Comparison of ENCODE assay signal across 8 mouse cellular contexts in the genomic region with DNA sequence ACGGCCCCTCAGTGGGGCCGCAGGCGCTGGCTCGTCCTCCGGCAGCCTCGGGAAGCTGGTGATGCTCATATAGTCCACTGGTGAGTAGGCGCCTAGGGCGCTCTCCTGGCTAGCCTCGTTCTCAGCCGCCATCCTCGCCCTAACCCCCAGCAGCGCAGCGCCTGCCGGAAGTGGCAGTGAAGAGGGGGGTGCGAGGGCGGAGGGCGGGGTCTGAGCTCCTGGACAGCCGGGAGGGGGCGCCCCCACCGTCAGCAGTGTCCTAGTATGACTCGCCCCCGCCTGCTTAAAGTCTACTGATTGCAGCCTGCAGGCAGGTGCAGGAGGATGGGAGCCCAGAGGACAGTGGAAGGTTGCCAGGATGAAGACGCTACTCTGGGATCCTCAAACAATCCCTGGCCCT. TPM values are rescaled to one million over a fixed set of nuclear protein-coding genes. Genes with fewer than 3 reads are reported as not detected.
DNase-seq lines count a peak whose midpoint lies in the region; ATAC-seq lines count a peak whose summit lies in the region.

No protein-coding gene starts in this region.

- no peak for ATAC-seq in limb, embryonic 11.5 days (ENCODE audit: insufficient number of reproducible peaks, low FRiP score, low TSS enrichment, low read depth)
- ATAC-seq in midbrain, embryonic 12.5 days (ENCODE audit: low FRiP score, low read depth), result peak; percentile 34

- H3K36me3 ChIP-seq in embryonic facial prominence, embryonic 10.5 days (replicated peaks), result no peaks in the 10 kb centered on the region
- no peaks in the 10 kb centered on the region for H3K36me3 ChIP-seq in limb, embryonic 11.5 days (ENCODE audit: control insufficient read depth, insufficient read depth, low read length)
- H3K36me3 ChIP-seq in midbrain, embryonic 12.5 days, result no peaks in the 10 kb centered on the region

- peak overlapping the region; percentile 54 for H3K9ac ChIP-seq in limb, embryonic 11.5 days (ENCODE audit: low read length)
- peak overlapping the region; percentile 85 for H3K9ac ChIP-seq in midbrain, embryonic 12.5 days (replicated peaks)

- no peaks in the 10 kb centered on the region for H3K9me3 ChIP-seq in embryonic facial prominence, embryonic 10.5 days
- H3K9me3 ChIP-seq in limb, embryonic 11.5 days (ENCODE audit: control insufficient read depth, low read length), result no peaks in the 10 kb centered on the region
- no peaks in the 10 kb centered on the region for H3K9me3 ChIP-seq in midbrain, embryonic 12.5 days

- H3K4me3 ChIP-seq in embryonic facial prominence, embryonic 10.5 days, result peak overlapping the region; percentile 59
- peak overlapping the region; percentile 33 for H3K4me3 ChIP-seq in limb, embryonic 11.5 days (ENCODE audit: low read depth, low read length)
- H3K4me3 ChIP-seq in midbrain, embryonic 12.5 days, result peak overlapping the region; percentile 66

- H3K27ac ChIP-seq in embryonic facial prominence, embryonic 10.5 days (replicated peaks), result peak overlapping the region; percentile 70
- H3K27ac ChIP-seq in limb, embryonic 11.5 days (replicated peaks; ENCODE audit: low read depth, low read length), result no peak overlapping the region
- H3K27ac ChIP-seq in midbrain, embryonic 12.5 days (replicated peaks), result peak overlapping the region; percentile 67

- 3% methylated on average over 23 of the region's 23 CpGs for WGBS in embryonic facial prominence, embryonic 10.5 days
- WGBS in limb, embryonic 11.5 days, result under 1% methylated on average over 23 of the region's 23 CpGs
- whole genome bisulfite sequencing in midbrain, embryonic 12.5 days, result under 1% methylated on average over 23 of the region's 23 CpGs

- peaks cover 38% of the 10 kb centered on the region for H3K4me1 ChIP-seq in embryonic facial prominence, embryonic 10.5 days
- H3K4me1 ChIP-seq in limb, embryonic 11.5 days (ENCODE audit: control insufficient read depth, insufficient read depth, low read length), result 0 out of 2 replicates have a peak, but pooled peaks cover 3% of the 10 kb centered on the region
- H3K4me1 ChIP-seq in midbrain, embryonic 12.5 days, result peaks cover 37% of the 10 kb centered on the region

- H3K4me2 ChIP-seq in limb, embryonic 11.5 days (ENCODE audit: low read depth, severe bottlenecking), result peak overlapping the region; percentile 73
- peak overlapping the region; percentile 83 for H3K4me2 ChIP-seq in midbrain, embryonic 12.5 days (replicated peaks)

- peaks cover 34% of the 10 kb centered on the region for H3K27me3 ChIP-seq in embryonic facial prominence, embryonic 10.5 days (replicated peaks; ENCODE audit: low read depth, poor library complexity, severe bottlenecking)
- peaks cover 10% of the 10 kb centered on the region; the same call in 1 of the 2 replicates for H3K27me3 ChIP-seq in limb, embryonic 11.5 days (ENCODE audit: control insufficient read depth, insufficient read depth, low read length)
- 0 out of 2 replicates have a peak, but pooled peaks cover 8% of the 10 kb centered on the region for H3K27me3 ChIP-seq in midbrain, embryonic 12.5 days

- peak; percentile 54 to 68 for DNase-seq in adrenal gland, adult 18-20 months (ENCODE audit: low spot score in 2 of 2)
- DNase-seq in embryonic facial prominence, embryonic 10.5 days (ENCODE audit: low spot score), result peak; percentile 72
- peak; percentile 42 for DNase-seq in heart, adult 8-10 months (ENCODE audit: low spot score)
- DNase-seq in kidney, adult 8-10 months, result peak; percentile 43 to 59
- peak; percentile 67 for DNase-seq in limb, embryonic 11.5 days (ENCODE audit: low spot score)
- peak; percentile 43 for DNase-seq in skeletal muscle tissue, adult 2 months (ENCODE audit: low read depth, low spot score)
- DNase-seq in yolk sac, embryonic 10.5 days (ENCODE audit: low spot score), result peak; percentile 53

RNA-seq across cellular contexts. Expression of a gene that starts 3.1 kb away (rescaled TPM):
- 100 to 1,000 TPM in 1 of 2 experiments, 10 to 100 TPM in 1; 83.3 to 368 TPM for total RNA-seq in adrenal gland, adult 18-20 months (2021)
- polyA plus RNA-seq in embryonic facial prominence, embryonic 10.5 days (2016; fragmentation: Nextera tagmentation; extraction: Ambion mirVana), result 8.4 and 9.1 TPM in 2 replicates
- total RNA-seq in heart, adult 8-10 months (2022), result 10 to 100 TPM; 30.9 to 37.7 (median 35.5) TPM
- 9.2 and 10.7 TPM in 2 replicates for polyA plus RNA-seq in limb, embryonic 11.5 days (2014; fragmentation: Nextera tagmentation; extraction: Ambion mirVana)
- polyA plus RNA-seq in midbrain, embryonic 12.5 days (2016; fragmentation: Nextera tagmentation; extraction: Ambion mirVana), result 25.9 and 27.3 TPM in 2 replicates

RNA-seq across cellular contexts. Expression of a gene that starts 3.4 kb away (rescaled TPM):
- 1 to 10 TPM; 3.0 to 4.7 TPM for total RNA-seq in adrenal gland, adult 18-20 months (2021)
- 7.3 TPM in 2 replicates for polyA plus RNA-seq in embryonic facial prominence, embryonic 10.5 days (2016; fragmentation: Nextera tagmentation; extraction: Ambion mirVana)
- total RNA-seq in heart, adult 8-10 months (2022), result 1 to 10 TPM in 1 of 4 experiments, under 1 TPM in 3; 0.62 to 1.0 (median 0.85) TPM
- polyA plus RNA-seq in limb, embryonic 11.5 days (2014; fragmentation: Nextera tagmentation; extraction: Ambion mirVana), result 2.2 and 2.3 TPM in 2 replicates
- 38.3 and 41.2 TPM in 2 replicates for polyA plus RNA-seq in midbrain, embryonic 12.5 days (2016; fragmentation: Nextera tagmentation; extraction: Ambion mirVana)

RNA-seq across cellular contexts. Expression of a gene that starts 41.0 kb away (rescaled TPM):
- total RNA-seq in adrenal gland, adult 18-20 months (2021), result 10 to 100 TPM; 33.3 to 39.4 TPM
- 20.1 and 25.7 TPM in 2 replicates for polyA plus RNA-seq in embryonic facial prominence, embryonic 10.5 days (2016; fragmentation: Nextera tagmentation; extraction: Ambion mirVana)
- 10 to 100 TPM; 19.3 to 25.9 (median 20.9) TPM for total RNA-seq in heart, adult 8-10 months (2022)
- 31.0 and 35.7 TPM in 2 replicates for polyA plus RNA-seq in limb, embryonic 11.5 days (2014; fragmentation: Nextera tagmentation; extraction: Ambion mirVana)
- 32.7 and 36.0 TPM in 2 replicates for polyA plus RNA-seq in midbrain, embryonic 12.5 days (2016; fragmentation: Nextera tagmentation; extraction: Ambion mirVana)
